Comparison of ENCODE assay signal across 19 mouse cellular contexts in genomic region chr5:52697291-52697690, GRCm38 (mm10). TPM values are rescaled to one million over a fixed set of nuclear protein-coding genes. Genes with fewer than 3 reads are reported as not detected.
DNase-seq lines count a peak whose midpoint lies in the region; ATAC-seq and TF ChIP-seq lines count a peak whose summit lies in the region.
"Had no signal": no experiment of that assay in that cellular context is flagged by ENCODE, and none has a peak within 500 bp of the region (broad histone marks: within the 10 kb centered on the region; RNA-seq: fewer than 3 reads in every experiment).

No protein-coding gene starts in this region.

- H3K4me3 ChIP-seq in megakaryocyte, embryonic 14.5 days (replicated peaks), result peak overlapping the region; percentile 76
- H3K4me3 ChIP-seq in intestine, embryonic 16.5 days (ENCODE audit: low read length), result no peak overlapping the region
- H3K4me3 ChIP-seq in stomach, postnatal 0 days (ENCODE audit: low read depth, low read length), result no peak overlapping the region
- H3K4me3 ChIP-seq: embryonic facial prominence, embryonic 10.5 days; embryonic facial prominence, embryonic 12.5 days; forebrain, embryonic 13.5 days; forebrain, embryonic 15.5 days had no signal

- H3K4me1 ChIP-seq in megakaryocyte, embryonic 14.5 days, result peaks cover 26% of the 10 kb centered on the region
- H3K4me1 ChIP-seq in intestine, embryonic 16.5 days (ENCODE audit: control insufficient read depth, insufficient read depth, low read length), result no peaks in the 10 kb centered on the region
- no peaks in the 10 kb centered on the region for H3K4me1 ChIP-seq in stomach, postnatal 0 days (replicated peaks; ENCODE audit: control insufficient read depth, insufficient read depth)
- H3K4me1 ChIP-seq: embryonic facial prominence, embryonic 10.5 days; embryonic facial prominence, embryonic 12.5 days; forebrain, embryonic 13.5 days; forebrain, embryonic 15.5 days had no signal

- H3K27me3 ChIP-seq in megakaryocyte, embryonic 14.5 days (replicated peaks), result no peaks in the 10 kb centered on the region
- H3K27me3 ChIP-seq in intestine, embryonic 16.5 days (replicated peaks; ENCODE audit: control insufficient read depth, insufficient read depth, low read length), result no peaks in the 10 kb centered on the region
- H3K27me3 ChIP-seq in stomach, postnatal 0 days (ENCODE audit: control insufficient read depth, insufficient read depth, low read length), result no peaks in the 10 kb centered on the region
- H3K27me3 ChIP-seq: embryonic facial prominence, embryonic 12.5 days; forebrain, embryonic 13.5 days; forebrain, embryonic 15.5 days had no signal

- WGBS in intestine, embryonic 16.5 days, result 87% methylated on average over 1 of the region's 1 CpGs
- WGBS in stomach, postnatal 0 days, result 83% methylated on average over 1 of the region's 1 CpGs

- TF ChIP-seq EP300 in stomach, postnatal 0 days (optimal IDR thresholded peaks at IDR 0.05), result no peak

- no peak overlapping the region for H3K9ac ChIP-seq in intestine, embryonic 16.5 days (ENCODE audit: low read depth, low read length)
- no peak overlapping the region for H3K9ac ChIP-seq in stomach, postnatal 0 days (ENCODE audit: low read length)
- H3K9ac ChIP-seq: embryonic facial prominence, embryonic 12.5 days; forebrain, embryonic 13.5 days; forebrain, embryonic 15.5 days; forebrain, postnatal 0 days had no signal

- H3K36me3 ChIP-seq in megakaryocyte, embryonic 14.5 days (replicated peaks; ENCODE audit: low read length), result no peaks in the 10 kb centered on the region
- H3K36me3 ChIP-seq in intestine, embryonic 16.5 days (ENCODE audit: control insufficient read depth, insufficient read depth, low read length), result no peaks in the 10 kb centered on the region
- no peaks in the 10 kb centered on the region for H3K36me3 ChIP-seq in stomach, postnatal 0 days (ENCODE audit: control insufficient read depth, insufficient read depth, low read length)
- H3K36me3 ChIP-seq: embryonic facial prominence, embryonic 10.5 days; embryonic facial prominence, embryonic 12.5 days; forebrain, embryonic 15.5 days had no signal

- ATAC-seq in megakaryocyte, adult 5-6 weeks (ENCODE audit: poor library complexity, severe bottlenecking), result no peak
- ATAC-seq in intestine, embryonic 16.5 days, result peak; percentile 93
- peak; percentile 73 for ATAC-seq in stomach, postnatal 0 days (ENCODE audit: low FRiP score, low TSS enrichment)
- ATAC-seq: forebrain, embryonic 13.5 days; forebrain, embryonic 15.5 days; forebrain, postnatal 0 days had no signal

- no peak for DNase-seq in stomach, postnatal 0 days (ENCODE audit: low spot score)
- DNase-seq in left cerebral cortex, postnatal 25 days (ENCODE audit: low spot score in 2 of 2), result no peak
- DNase-seq in gastrocnemius, postnatal 14 days, result no peak
- DNase-seq: adrenal gland, adult 2 months; adrenal gland, postnatal 10 days; adrenal gland, postnatal 25 days; cerebellum, adult 11 months; cerebellum, adult 18-20 months; cerebellum, adult 9-10 months; cerebellum, postnatal 10 days; cerebellum, postnatal 25 days; forebrain, postnatal 0 days had no signal

- H3K4me2 ChIP-seq in intestine, embryonic 16.5 days (ENCODE audit: low read depth, low read length), result no peak overlapping the region
- H3K4me2 ChIP-seq in stomach, postnatal 0 days (replicated peaks; ENCODE audit: low read depth), result no peak overlapping the region
- H3K4me2 ChIP-seq: embryonic facial prominence, embryonic 12.5 days; forebrain, embryonic 13.5 days; forebrain, embryonic 15.5 days had no signal

- no peak for TF ChIP-seq CTCF in stomach, postnatal 0 days (IDR thresholded peaks at IDR 0.05; ENCODE audit: low read depth)

- H3K27ac ChIP-seq in intestine, embryonic 16.5 days (ENCODE audit: low read length), result no peak overlapping the region
- H3K27ac ChIP-seq in stomach, postnatal 0 days (replicated peaks), result no peak overlapping the region
- H3K27ac ChIP-seq: embryonic facial prominence, embryonic 10.5 days; embryonic facial prominence, embryonic 12.5 days; forebrain, embryonic 13.5 days; forebrain, embryonic 15.5 days had no signal

- intact Hi-C loops in left cerebral cortex, postnatal 25 days (cut with DNase I), result no loop called here
- intact Hi-C loops in gastrocnemius, postnatal 14 days (cut with DNase I; ENCODE audit: low total_unique reads), result no loop called here

- no peaks in the 10 kb centered on the region for H3K9me3 ChIP-seq in megakaryocyte, embryonic 14.5 days
- no peaks in the 10 kb centered on the region for H3K9me3 ChIP-seq in intestine, embryonic 16.5 days (ENCODE audit: control insufficient read depth, low read length)
- no peaks in the 10 kb centered on the region for H3K9me3 ChIP-seq in stomach, postnatal 0 days (ENCODE audit: control insufficient read depth, low read length)
- H3K9me3 ChIP-seq: embryonic facial prominence, embryonic 10.5 days; embryonic facial prominence, embryonic 12.5 days; forebrain, embryonic 13.5 days; forebrain, embryonic 15.5 days had no signal

RNA-seq across cellular contexts. Expression of gene Sepsecs, which starts 27.8 kb away (rescaled TPM):
- 0.46 TPM in 1 of 2 replicates, not detected in the other for polyA plus RNA-seq in megakaryocyte, embryonic 14.5 days (2012; ENCODE audit: insufficient read depth, low replicate concordance)
- 5.2 and 8.5 TPM in 2 replicates for total RNA-seq in megakaryocyte, adult 5-6 weeks (2015)
- total RNA-seq in megakaryocyte, adult 5-6 weeks (2017), result 9.2 and 9.3 TPM in 2 replicates
- 11.9 and 12.9 TPM in 2 replicates for polyA plus RNA-seq in intestine, embryonic 16.5 days (2015; fragmentation: Nextera tagmentation; extraction: Ambion mirVana)
- polyA plus RNA-seq in stomach, postnatal 0 days (2015; fragmentation: Nextera tagmentation; extraction: Ambion mirVana), result 6.1 and 6.2 TPM in 2 replicates
- 10 to 100 TPM; 10.1 TPM for total RNA-seq in left cerebral cortex, postnatal 25 days (2021)
- 1 to 10 TPM; 5.6 to 5.9 TPM for total RNA-seq in gastrocnemius, postnatal 14 days (2021)

RNA-seq across cellular contexts. Expression of gene Pi4k2b, which starts 44.1 kb away (rescaled TPM):
- polyA plus RNA-seq in megakaryocyte, embryonic 14.5 days (2012; ENCODE audit: insufficient read depth, low replicate concordance), result 22.6 and 36.0 TPM in 2 replicates
- 15.0 and 16.1 TPM in 2 replicates for total RNA-seq in megakaryocyte, adult 5-6 weeks (2015)
- 12.2 and 17.2 TPM in 2 replicates for total RNA-seq in megakaryocyte, adult 5-6 weeks (2017)
- 15.5 and 20.2 TPM in 2 replicates for polyA plus RNA-seq in intestine, embryonic 16.5 days (2015; fragmentation: Nextera tagmentation; extraction: Ambion mirVana)
- 27.3 and 29.1 TPM in 2 replicates for polyA plus RNA-seq in stomach, postnatal 0 days (2015; fragmentation: Nextera tagmentation; extraction: Ambion mirVana)
- 1 to 10 TPM; 1.5 to 2.4 TPM for total RNA-seq in left cerebral cortex, postnatal 25 days (2021)
- total RNA-seq in gastrocnemius, postnatal 14 days (2021), result 1 to 10 TPM; 2.2 to 2.4 TPM
